In genomic region chr10:92625781-92626180, GRCm38 (mm10) we compare ENCODE assay signal across 27 mouse cellular contexts.
DNase-seq lines count a peak whose midpoint lies in the region; ATAC-seq and TF ChIP-seq lines count a peak whose summit lies in the region.
"Had no signal": no experiment of that assay in that cellular context is flagged by ENCODE, and none has a peak within 500 bp of the region (broad histone marks: within the 10 kb centered on the region; RNA-seq: fewer than 3 reads in every experiment).

No protein-coding gene starts in this region.

- TF ChIP-seq POLR2A in brain, embryonic 14.5 days (IDR thresholded peaks at IDR 0.05; ENCODE audit: borderline replicate concordance, extremely low read depth, insufficient read depth, insufficient read length, poor library complexity, severe bottlenecking): no peak

- no peaks in the 10 kb centered on the region for H3K9me3 ChIP-seq in forebrain, postnatal 0 days (ENCODE audit: low read length)
- H3K9me3 ChIP-seq in forebrain, embryonic 12.5 days: no peaks in the 10 kb centered on the region
- H3K9me3 ChIP-seq in midbrain, postnatal 0 days (ENCODE audit: low read length): no peaks in the 10 kb centered on the region
- no peaks in the 10 kb centered on the region for H3K9me3 ChIP-seq in midbrain, embryonic 15.5 days
- H3K9me3 ChIP-seq in heart, embryonic 11.5 days (replicated peaks; ENCODE audit: control insufficient read depth, low read length): no peaks in the 10 kb centered on the region
- H3K9me3 ChIP-seq: embryonic facial prominence, embryonic 13.5 days; forebrain, embryonic 10.5 days; heart, embryonic 10.5 days; hindbrain, embryonic 12.5 days; liver, embryonic 12.5 days had no signal

- H3K4me1 ChIP-seq in forebrain, postnatal 0 days (ENCODE audit: insufficient read depth): no peaks in the 10 kb centered on the region
- H3K4me1 ChIP-seq in forebrain, embryonic 12.5 days: no peaks in the 10 kb centered on the region
- H3K4me1 ChIP-seq in midbrain, postnatal 0 days (ENCODE audit: insufficient read depth, low read length): no peaks in the 10 kb centered on the region
- no peaks in the 10 kb centered on the region for H3K4me1 ChIP-seq in midbrain, embryonic 15.5 days
- no peaks in the 10 kb centered on the region for H3K4me1 ChIP-seq in heart, embryonic 11.5 days (ENCODE audit: control insufficient read depth, insufficient read depth, low read length)
- H3K4me1 ChIP-seq: embryonic facial prominence, embryonic 13.5 days; hindbrain, embryonic 12.5 days; liver, embryonic 12.5 days had no signal

- DNase-seq in forebrain, postnatal 0 days: peak; percentile 39
- peak; percentile 39 for DNase-seq in midbrain, postnatal 0 days (ENCODE audit: low spot score)
- DNase-seq in brain, embryonic 14.5 days (ENCODE audit: low read depth): peak; percentile 74
- peak; percentile 4 to 39 for DNase-seq in right cerebral cortex, postnatal 36 days (ENCODE audit: low spot score in 2 of 2)
- DNase-seq: adrenal gland, postnatal 25 days; B cell, adult 2 months; cerebellum, adult 8-10 months; gastrocnemius, postnatal 14 days; heart, postnatal 36 days; kidney, adult 9 months; kidney, postnatal 10 days; layer of hippocampus, adult 9-11 months; liver, postnatal 0 days; lung, postnatal 36 days; spleen, adult 18-20 months; thymus, adult 18-20 months; thymus, postnatal 25 days had no signal

- no peaks in the 10 kb centered on the region for H3K36me3 ChIP-seq in forebrain, postnatal 0 days (ENCODE audit: insufficient read depth)
- H3K36me3 ChIP-seq in forebrain, embryonic 12.5 days (replicated peaks): no peaks in the 10 kb centered on the region
- H3K36me3 ChIP-seq in midbrain, postnatal 0 days (ENCODE audit: insufficient read depth, low read length): no peaks in the 10 kb centered on the region
- H3K36me3 ChIP-seq in midbrain, embryonic 15.5 days (replicated peaks): no peaks in the 10 kb centered on the region
- no peaks in the 10 kb centered on the region for H3K36me3 ChIP-seq in heart, embryonic 11.5 days (ENCODE audit: control insufficient read depth, insufficient read depth, low read length)
- H3K36me3 ChIP-seq: embryonic facial prominence, embryonic 13.5 days; forebrain, embryonic 10.5 days; heart, embryonic 10.5 days; hindbrain, embryonic 12.5 days; liver, embryonic 12.5 days had no signal

- no peak for TF ChIP-seq CTCF in forebrain, postnatal 0 days (IDR thresholded peaks at IDR 0.05; ENCODE audit: low read depth)
- TF ChIP-seq CTCF in midbrain, postnatal 0 days (IDR thresholded peaks at IDR 0.05): no peak
- no peak for TF ChIP-seq CTCF in brain, embryonic 14.5 days (IDR thresholded peaks at IDR 0.05; ENCODE audit: borderline replicate concordance, extremely low read depth, insufficient read depth, insufficient read length)

- no peak overlapping the region for H3K9ac ChIP-seq in forebrain, postnatal 0 days
- no peak overlapping the region for H3K9ac ChIP-seq in forebrain, embryonic 12.5 days
- H3K9ac ChIP-seq in midbrain, postnatal 0 days (replicated peaks; ENCODE audit: low read length, poor library complexity, severe bottlenecking): no peak overlapping the region
- no peak overlapping the region for H3K9ac ChIP-seq in midbrain, embryonic 15.5 days
- no peak overlapping the region for H3K9ac ChIP-seq in heart, embryonic 11.5 days (ENCODE audit: low read depth, low read length)
- H3K9ac ChIP-seq: embryonic facial prominence, embryonic 13.5 days; hindbrain, embryonic 12.5 days; liver, embryonic 12.5 days; liver, postnatal 0 days had no signal

- no peak overlapping the region for H3K27ac ChIP-seq in forebrain, postnatal 0 days (ENCODE audit: low read depth, low read length)
- no peak overlapping the region for H3K27ac ChIP-seq in forebrain, embryonic 12.5 days
- no peak overlapping the region for H3K27ac ChIP-seq in midbrain, postnatal 0 days (ENCODE audit: low read depth, low read length)
- no peak overlapping the region for H3K27ac ChIP-seq in midbrain, embryonic 15.5 days
- no peak overlapping the region for H3K27ac ChIP-seq in heart, embryonic 11.5 days (ENCODE audit: low read depth, low read length)
- H3K27ac ChIP-seq: embryonic facial prominence, embryonic 13.5 days; forebrain, embryonic 10.5 days; heart, embryonic 10.5 days; hindbrain, embryonic 12.5 days; liver, embryonic 12.5 days had no signal

- no peak overlapping the region for H3K4me2 ChIP-seq in forebrain, postnatal 0 days (ENCODE audit: low read depth)
- H3K4me2 ChIP-seq in forebrain, embryonic 12.5 days: no peak overlapping the region
- no peak overlapping the region for H3K4me2 ChIP-seq in midbrain, postnatal 0 days (ENCODE audit: low read depth, low read length, poor library complexity, severe bottlenecking)
- no peak overlapping the region for H3K4me2 ChIP-seq in midbrain, embryonic 15.5 days
- no peak overlapping the region for H3K4me2 ChIP-seq in heart, embryonic 11.5 days
- H3K4me2 ChIP-seq: embryonic facial prominence, embryonic 13.5 days; hindbrain, embryonic 12.5 days; liver, embryonic 12.5 days; midbrain, embryonic 11.5 days had no signal

- no peaks in the 10 kb centered on the region for H3K27me3 ChIP-seq in forebrain, postnatal 0 days (ENCODE audit: insufficient read depth, low read length)
- no peaks in the 10 kb centered on the region for H3K27me3 ChIP-seq in forebrain, embryonic 12.5 days
- H3K27me3 ChIP-seq in midbrain, postnatal 0 days (ENCODE audit: insufficient read depth, low read length): no peaks in the 10 kb centered on the region
- H3K27me3 ChIP-seq in midbrain, embryonic 15.5 days (replicated peaks): no peaks in the 10 kb centered on the region
- no peaks in the 10 kb centered on the region for H3K27me3 ChIP-seq in heart, embryonic 11.5 days (ENCODE audit: control insufficient read depth, insufficient read depth, low read length)
- H3K27me3 ChIP-seq: embryonic facial prominence, embryonic 13.5 days; hindbrain, embryonic 12.5 days; liver, embryonic 12.5 days had no signal

- no peak overlapping the region for H3K4me3 ChIP-seq in forebrain, postnatal 0 days (ENCODE audit: low read depth, low read length)
- no peak overlapping the region for H3K4me3 ChIP-seq in forebrain, embryonic 12.5 days (replicated peaks)
- no peak overlapping the region for H3K4me3 ChIP-seq in midbrain, postnatal 0 days (ENCODE audit: low read depth, low read length)
- H3K4me3 ChIP-seq in midbrain, embryonic 15.5 days: no peak overlapping the region
- H3K4me3 ChIP-seq in heart, embryonic 11.5 days (ENCODE audit: low read depth, low read length): no peak overlapping the region
- H3K4me3 ChIP-seq: embryonic facial prominence, embryonic 13.5 days; forebrain, embryonic 10.5 days; heart, embryonic 10.5 days; hindbrain, embryonic 12.5 days; liver, embryonic 12.5 days had no signal

- 61% methylated on average over 7 of the region's 7 CpGs for WGBS in forebrain, postnatal 0 days
- 71% methylated on average over 7 of the region's 7 CpGs for WGBS in forebrain, embryonic 12.5 days
- 74% methylated on average over 7 of the region's 7 CpGs for WGBS in midbrain, postnatal 0 days
- 72% methylated on average over 7 of the region's 7 CpGs for WGBS in midbrain, embryonic 15.5 days
- WGBS in heart, embryonic 11.5 days (ENCODE audit: insufficient replicate concordance): 73% methylated on average over 7 of the region's 7 CpGs

- no peak for ATAC-seq in forebrain, postnatal 0 days
- ATAC-seq in forebrain, embryonic 12.5 days (ENCODE audit: low FRiP score): no peak
- ATAC-seq in midbrain, postnatal 0 days (ENCODE audit: low FRiP score): no peak
- no peak for ATAC-seq in midbrain, embryonic 15.5 days (replicated peaks)
- no peak for ATAC-seq in heart, embryonic 11.5 days (replicated peaks; ENCODE audit: insufficient number of reproducible peaks, low FRiP score, low TSS enrichment)
- ATAC-seq: intestine, postnatal 0 days; liver, embryonic 12.5 days; liver, postnatal 0 days had no signal

Comparison
In these comparisons a context has a peak if more than half of its experiments do, and no peak if none do; other contexts are left out.
1. DNase-seq: peak in every context shown above with its lines; median percentile 74 in brain, embryonic 14.5 days; 39 in forebrain, postnatal 0 days; 39 in midbrain, postnatal 0 days; 22 in right cerebral cortex, postnatal 36 days.